Mouse (Mus musculus) hindbrain, postnatal 0 days (tissue): ENCODE measurements around the gene Daam1. TPM values are rescaled to one million over a fixed set of nuclear protein-coding genes. Genes with fewer than 3 reads are reported as not detected.

ENCODE experiments used
- ATAC-seq: fragments of 200-750 bp; cut with Nextera tagmentation; 2 replicates; pipeline ENCODE4 v1.8.0; 2017; ENCODE audit warnings: mild to moderate bottlenecking, moderate TSS enrichment, moderate library complexity
- DNase-seq: peaks from one replicate; pipeline ENCODE4 v3.0.0-alpha.2; 2015; ENCODE audit warnings: low spot score
- H3K27ac ChIP-seq: fragments of 300-500 bp; sonication (generic); 2 replicates; pipeline ENCODE4 v1.5.1; 2014; ENCODE audit warnings: mild to moderate bottlenecking
- H3K27me3 ChIP-seq: fragments of 300-500 bp; sonication (generic); 2 replicates; pipeline ENCODE4 v1.6.1; 2014; ENCODE audit warnings: low read length, mixed read lengths; ENCODE audit not compliant: insufficient read depth
- H3K36me3 ChIP-seq: fragments of 300-500 bp; sonication (generic); 2 replicates; pipeline ENCODE4 v1.6.1; 2014; ENCODE audit warnings: low read length, mixed read lengths; ENCODE audit not compliant: insufficient read depth
- H3K4me1 ChIP-seq: fragments of 300-500 bp; sonication (generic); 2 replicates; pipeline ENCODE4 v1.6.1; 2014; ENCODE audit warnings: antibody characterized with exemption, low read length, mixed read lengths; ENCODE audit not compliant: insufficient read depth
- H3K4me2 ChIP-seq: fragments of 300-500 bp; sonication (generic); 2 replicates; pipeline ENCODE4 v1.6.1; 2014; ENCODE audit warnings: low read depth, mild to moderate bottlenecking, low read length, moderate library complexity, mixed read lengths
- H3K4me3 ChIP-seq: fragments of 300-500 bp; sonication (generic); 2 replicates; pipeline ENCODE4 v1.5.1; 2014; ENCODE audit warnings: low read length
- H3K9ac ChIP-seq: fragments of 300-500 bp; sonication (generic); replicated peaks from 2 replicates; pipeline ENCODE4 v1.6.1; 2014; ENCODE audit warnings: mild to moderate bottlenecking, low read length, moderate library complexity, mixed read lengths
- H3K9me3 ChIP-seq: fragments of 300-500 bp; sonication (generic); 2 replicates; pipeline ENCODE4 v1.6.1; 2016; ENCODE audit warnings: low read length, mixed read lengths
- CTCF ChIP-seq: IDR thresholded peaks from 2 replicates; pipeline ENCODE4 v1.5.1; 2016; ENCODE audit warnings: antibody characterized with exemption, control low read depth, low read depth
- WGBS: fragments of 180-500 bp; shearing (Covaris S2); extraction: QIAGEN DNeasy Blood & Tissue Kit; methylation state at CpG from one replicate; pipeline ENCODE4 v1.1.7; 2014; 5-methylcytosine and 5-hydroxymethylcytosine counted together
- polyA plus RNA-seq: library from polyadenylated mRNA; unstranded; fragments of >200 nt; fragmentation: Nextera tagmentation; extraction: Ambion mirVana; gene quantifications from 2 replicates; pipeline ENCODE4 v1.2.1, GENCODE M21; 2015
- total RNA-seq: library from RNA; depleted of rRNA; stranded (reverse); fragments of >200 nt; gene quantifications from 2 replicates; pipeline ENCODE4 v1.2.3, GENCODE M21; 2014

Gene Daam1
- total and polyA plus RNA-seq, 2 experiments from 2014 or later = 21.9 to 46.8 TPM

DNA sequence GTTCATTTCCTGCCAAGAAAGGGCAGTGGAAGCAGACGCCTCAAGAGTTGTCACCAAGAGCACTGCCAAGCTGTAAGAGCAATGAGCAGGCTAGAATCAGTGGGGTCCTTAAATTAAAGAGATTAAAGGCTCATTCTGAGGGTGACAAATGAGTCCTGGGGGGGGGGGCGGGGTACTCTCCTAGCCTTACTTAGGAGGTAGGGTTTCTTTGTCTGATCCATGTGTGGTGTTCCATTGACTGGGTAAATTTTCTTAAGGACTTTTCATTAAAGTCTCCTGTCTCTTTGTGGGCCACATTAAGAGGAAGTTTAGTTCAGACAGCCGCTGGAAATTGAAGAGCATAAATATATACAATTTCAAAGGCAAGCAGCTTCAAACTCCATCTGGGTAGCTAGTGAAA lies 138.1 kb downstream of the Daam1 start:
- 53% methylated on average over 3 of the region's 3 CpGs for WGBS
- Histone ChIP-seq H3K4me2 (no peak overlapping the region), H3K4me3 (no peak overlapping the region), H3K27me3 (no peaks in the 10 kb centered on the region), H3K4me1 (no peaks in the 10 kb centered on the region), H3K9ac (no peak overlapping the region), H3K36me3 (peaks cover 30% of the 10 kb centered on the region), H3K27ac (no peak overlapping the region), H3K9me3 (no peaks in the 10 kb centered on the region)
- DNase-seq = no peak
- ATAC-seq = no peak
- TF ChIP-seq CTCF = no peak

DNA sequence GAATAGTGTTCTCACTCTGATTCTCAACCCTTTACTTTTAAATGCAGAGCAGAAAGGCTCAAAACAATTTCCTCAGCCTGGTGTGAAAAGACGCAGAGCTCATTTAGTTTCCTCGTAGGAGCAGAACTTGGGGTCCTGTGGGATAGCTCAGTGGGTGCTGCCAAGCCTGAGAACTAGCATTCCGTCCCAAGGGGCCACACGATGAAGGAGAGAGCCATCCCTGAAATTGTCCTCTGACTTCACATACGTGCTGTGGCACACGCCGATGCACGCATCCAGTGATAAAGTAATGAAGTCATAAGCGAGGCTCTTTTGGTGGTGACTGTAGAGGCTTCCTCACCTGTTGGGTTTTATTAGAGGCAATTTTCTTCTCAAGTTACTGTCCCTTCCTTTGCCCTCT lies 138.6 kb downstream of the Daam1 start:
- no peak for ATAC-seq
- H3K27ac ChIP-seq = no peak overlapping the region
- H3K36me3 ChIP-seq = peaks cover 32% of the 10 kb centered on the region
- TF ChIP-seq CTCF = no peak
- no peak overlapping the region for H3K4me2 ChIP-seq
- H3K27me3 ChIP-seq = no peaks in the 10 kb centered on the region
- no peak for DNase-seq
- H3K9me3 ChIP-seq = no peaks in the 10 kb centered on the region
- WGBS = 82% methylated on average over 9 of the region's 9 CpGs
- no peaks in the 10 kb centered on the region for H3K4me1 ChIP-seq
- H3K9ac ChIP-seq = no peak overlapping the region
- H3K4me3 ChIP-seq = no peak overlapping the region

DNA sequence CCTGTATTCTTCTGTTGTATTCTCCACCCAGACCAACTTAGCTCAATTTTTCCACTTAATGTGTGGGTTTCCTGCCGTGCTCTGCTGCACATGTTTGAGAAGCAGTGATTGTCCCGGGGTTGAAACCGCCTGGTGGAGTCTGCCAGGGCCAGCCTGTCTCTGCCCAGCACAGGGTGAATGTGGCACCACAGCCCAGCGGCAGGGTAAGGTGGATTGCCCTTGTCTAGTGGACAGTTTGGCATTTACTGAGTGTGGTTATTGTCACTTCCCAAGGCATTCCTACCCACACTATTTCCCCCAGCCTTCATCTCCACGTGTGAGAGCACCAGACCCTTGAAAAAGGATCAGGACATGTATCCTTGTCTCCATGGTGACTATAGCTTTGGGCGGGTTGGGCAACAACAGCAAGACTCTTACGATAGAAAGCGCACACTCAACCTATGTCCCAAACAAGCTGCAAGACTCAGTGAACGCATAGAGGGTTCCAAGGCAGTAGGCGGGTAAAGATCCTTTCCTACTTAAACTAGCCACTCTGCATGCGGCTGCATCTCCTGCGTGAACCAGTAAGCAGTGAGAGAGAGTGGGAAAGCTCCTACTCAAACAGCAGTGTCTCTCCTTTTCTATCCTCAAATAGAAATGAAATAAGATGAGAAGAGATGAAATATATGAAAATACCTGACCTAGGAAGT lies 139.2 kb downstream of the Daam1 start:
- no peak for TF ChIP-seq CTCF
- DNase-seq (no peak), ATAC-seq (no peak)
- Histone ChIP-seq H3K27ac (no peak overlapping the region), H3K4me3 (no peak overlapping the region), H3K4me1 (no peaks in the 10 kb centered on the region), H3K27me3 (no peaks in the 10 kb centered on the region), H3K36me3 (peaks cover 35% of the 10 kb centered on the region), H3K9me3 (no peaks in the 10 kb centered on the region), H3K9ac (no peak overlapping the region), H3K4me2 (no peak overlapping the region)
- 59% methylated on average over 12 of the region's 12 CpGs for WGBS

DNA sequence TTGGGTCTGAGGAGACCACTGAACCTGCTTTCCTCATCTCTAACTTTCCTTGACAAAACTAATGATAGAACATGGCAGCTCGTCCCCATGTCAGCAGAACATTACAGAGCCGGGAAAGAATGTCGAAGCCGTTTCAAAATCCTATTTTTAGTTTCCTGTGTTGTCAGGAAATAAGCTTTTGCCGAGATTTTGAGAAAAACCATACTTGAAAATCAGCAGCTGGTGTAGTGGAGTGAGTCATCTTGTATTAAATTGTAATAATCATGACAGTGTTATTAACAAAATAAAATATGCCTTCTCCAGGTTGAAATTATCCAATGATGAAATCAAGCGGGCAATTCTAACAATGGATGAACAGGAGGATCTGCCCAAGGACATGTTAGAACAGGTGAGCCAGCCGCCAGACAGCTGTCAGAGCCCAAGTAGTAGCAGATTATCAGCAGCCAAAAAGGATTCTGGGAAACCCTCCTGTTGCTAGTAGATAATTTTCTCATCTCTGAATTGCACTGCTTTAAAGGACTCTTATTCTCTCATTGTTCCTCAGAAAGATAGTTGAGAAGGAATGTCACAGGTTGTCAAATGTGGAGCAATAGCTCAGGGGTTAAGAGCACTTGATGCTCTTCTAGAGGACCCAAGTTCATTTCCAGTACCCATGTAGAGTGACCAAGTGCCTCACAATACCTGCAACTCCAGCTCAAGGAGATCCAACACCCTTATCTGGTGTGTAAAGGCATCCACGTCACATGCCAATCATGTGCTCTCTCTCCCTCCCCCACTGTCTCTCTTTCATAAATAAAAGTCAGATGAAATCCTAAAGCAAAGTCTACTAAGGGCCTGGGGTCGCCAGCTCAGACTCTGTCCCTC lies 140.1 kb downstream of the Daam1 start:
- H3K27ac ChIP-seq = no peak overlapping the region
- H3K4me3 ChIP-seq = no peak overlapping the region
- H3K9ac ChIP-seq = no peak overlapping the region
- DNase-seq (no peak), ATAC-seq (no peak)
- no peaks in the 10 kb centered on the region for H3K9me3 ChIP-seq
- H3K4me1 ChIP-seq = peaks cover 3% of the 10 kb centered on the region; the same call in 1 of the 2 replicates
- H3K4me2 ChIP-seq = no peak overlapping the region
- H3K36me3 ChIP-seq = peaks cover 44% of the 10 kb centered on the region
- 82% methylated on average over 9 of the region's 9 CpGs for WGBS
- H3K27me3 ChIP-seq = no peaks in the 10 kb centered on the region
- TF ChIP-seq CTCF = no peak

DNA sequence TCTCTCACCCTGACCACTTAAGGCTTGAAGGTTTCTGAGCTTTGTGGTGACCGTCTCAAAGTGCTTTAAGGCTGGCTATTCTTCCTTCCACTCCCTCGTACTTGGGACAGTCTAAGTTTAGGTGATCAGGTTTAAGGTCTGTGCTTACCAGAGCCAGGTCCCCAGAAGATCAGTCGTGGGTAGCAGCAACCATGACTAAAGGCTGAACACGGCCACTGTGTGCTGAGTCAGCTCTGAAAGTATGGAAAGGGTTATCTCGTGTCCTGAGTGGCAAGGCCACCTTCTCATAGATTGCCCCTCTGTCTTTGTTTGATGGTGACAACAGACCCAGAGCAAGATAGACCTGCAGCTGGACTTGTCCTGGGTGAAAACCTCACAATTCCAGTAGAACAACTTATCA lies 141.2 kb downstream of the Daam1 start:
- Histone ChIP-seq H3K4me2 (no peak overlapping the region), H3K4me3 (no peak overlapping the region), H3K27me3 (no peaks in the 10 kb centered on the region), H3K36me3 (peaks cover 52% of the 10 kb centered on the region), H3K9me3 (no peaks in the 10 kb centered on the region), H3K27ac (no peak overlapping the region), H3K4me1 (peaks cover 6% of the 10 kb centered on the region; the same call in 1 of the 2 replicates), H3K9ac (no peak overlapping the region)
- no peak for DNase-seq
- WGBS = 81% methylated on average over 5 of the region's 5 CpGs
- TF ChIP-seq CTCF = no peak
- ATAC-seq = no peak

DNA sequence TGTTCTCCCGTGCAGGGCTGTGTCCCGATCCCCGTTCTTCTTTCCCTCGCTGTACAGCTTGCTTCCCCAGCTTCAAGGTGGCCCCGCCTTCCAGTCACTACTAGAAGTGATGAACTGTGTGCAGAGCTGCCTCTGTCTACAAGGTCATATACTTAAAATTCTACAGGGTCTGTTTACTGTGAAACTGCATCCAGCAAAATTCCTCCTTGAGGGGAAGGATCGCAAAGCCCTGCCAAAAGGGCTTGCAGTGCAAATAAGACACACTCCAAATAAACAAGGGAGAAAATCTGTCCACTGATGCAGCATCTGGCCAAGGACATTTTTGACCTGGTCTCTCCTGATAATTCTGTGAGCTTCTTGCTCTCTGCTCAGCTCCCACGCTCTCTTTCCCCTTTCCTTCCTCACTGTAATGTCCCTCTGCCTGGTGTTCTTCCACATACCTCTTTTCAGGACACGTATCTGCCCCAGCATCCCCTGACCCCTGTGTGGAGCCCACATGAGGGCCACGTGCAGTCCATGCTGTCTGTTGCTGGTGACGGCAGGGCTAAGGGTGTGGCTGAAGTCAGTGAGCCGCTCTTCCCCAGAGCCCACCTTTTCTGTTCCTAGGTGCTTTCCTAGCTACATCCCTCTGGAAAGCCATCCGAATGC lies 141.9 kb downstream of the Daam1 start:
- H3K27me3 ChIP-seq = no peaks in the 10 kb centered on the region
- H3K9ac ChIP-seq = no peak overlapping the region
- 82% methylated on average over 12 of the region's 12 CpGs for WGBS

More for the DNA sequence above, 141.9 kb downstream of the Daam1 start:
- H3K36me3 ChIP-seq = peaks cover 56% of the 10 kb centered on the region
- no peak overlapping the region for H3K4me2 ChIP-seq
- DNase-seq (no peak), ATAC-seq (no peak)
- H3K4me1 ChIP-seq = peaks cover 6% of the 10 kb centered on the region; the same call in 1 of the 2 replicates
- H3K9me3 ChIP-seq = no peaks in the 10 kb centered on the region
- no peak for TF ChIP-seq CTCF
- no peak overlapping the region for H3K4me3 ChIP-seq
- H3K27ac ChIP-seq = no peak overlapping the region
